ENCODE assay signal across 11 mouse cellular contexts in the genomic region with DNA sequence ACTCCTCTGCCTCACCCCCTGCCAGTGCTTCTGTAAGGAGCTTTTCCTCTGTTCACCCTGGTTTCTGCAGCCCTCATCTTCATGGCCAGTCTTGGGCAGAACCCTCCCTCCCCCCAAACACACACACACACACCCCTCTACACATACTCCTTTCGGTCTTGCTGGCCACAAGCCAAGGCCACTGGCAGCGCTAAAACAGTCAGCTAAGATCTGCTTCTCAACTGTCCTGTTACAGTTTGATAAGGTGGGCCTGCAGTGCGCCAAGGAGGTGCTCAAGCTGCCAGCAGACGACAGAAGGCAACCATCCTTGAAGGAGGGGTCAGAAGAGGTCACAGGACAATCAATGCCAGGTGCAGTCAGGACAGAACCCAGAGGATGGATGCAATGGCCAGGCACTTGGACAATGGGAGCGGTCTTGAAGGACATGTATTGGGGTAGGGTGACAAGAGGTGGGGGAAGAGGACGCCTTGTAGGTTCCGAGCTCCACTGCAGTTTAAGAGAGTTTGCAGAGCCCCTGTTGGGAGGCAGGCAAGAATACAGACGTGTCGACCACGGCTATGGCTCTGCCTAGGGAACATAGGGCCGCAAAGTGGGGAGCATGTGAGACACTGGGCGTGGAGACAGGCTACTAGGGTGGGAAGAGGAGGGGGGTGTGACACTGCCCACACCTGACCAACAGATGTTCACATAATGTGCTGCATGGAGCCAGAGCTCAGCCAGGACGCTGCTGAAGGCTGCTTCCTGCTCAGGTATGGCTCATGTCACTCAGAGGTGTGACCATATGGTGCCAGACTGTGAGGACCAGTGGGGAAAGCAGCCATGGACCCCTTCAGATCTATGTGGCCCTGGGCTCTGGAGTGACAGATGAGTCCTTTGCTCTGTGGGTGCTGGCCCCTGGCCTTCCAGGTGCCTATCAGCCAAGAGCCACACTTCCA. TPM values are rescaled to one million over a fixed set of nuclear protein-coding genes. Genes with fewer than 3 reads are reported as not detected.
DNase-seq lines count a peak whose midpoint lies in the region; ATAC-seq and TF ChIP-seq lines count a peak whose summit lies in the region.
"Had no signal": no experiment of that assay in that cellular context is flagged by ENCODE, and none has a peak within 500 bp of the region (broad histone marks: within the 10 kb centered on the region; RNA-seq: fewer than 3 reads in every experiment).

No protein-coding gene starts in this region.

- TF ChIP-seq CTCF in lung, adult 2 months (IDR thresholded peaks at IDR 0.05; ENCODE audit: insufficient read depth, low read length): no peak

- 0 out of 2 replicates have a peak, but pooled peaks have one; percentile 25 for TF ChIP-seq POLR2A in lung, adult 2 months (IDR thresholded peaks at IDR 0.05; ENCODE audit: borderline replicate concordance, extremely low read depth, low read depth, low read length)

- peak; percentile 40 for DNase-seq in embryo, embryonic 10 days (ENCODE audit: low spot score)
- no peak for DNase-seq in embryo, embryonic 9.5 days (ENCODE audit: extremely low spot score)
- no peak for DNase-seq in lung, adult 2 months
- no peak for DNase-seq in lung, postnatal 25 days (ENCODE audit: low spot score)
- DNase-seq in cerebellum, adult 8-10 months: peak; percentile 34
- DNase-seq in gastrocnemius, adult 18-20 months (ENCODE audit: low spot score): no peak
- no peak for DNase-seq in thymus, postnatal 14 days
- DNase-seq: thymus, adult 18-20 months had no signal

- H3K4me3 ChIP-seq in lung, adult 2 months (replicated peaks; ENCODE audit: extremely low read depth, low read depth, low read length): no peak overlapping the region

- 63% methylated on average over 13 of the region's 13 CpGs for WGBS in lung, adult 2 months

- H3K4me1 ChIP-seq in lung, adult 2 months (ENCODE audit: control insufficient read depth, insufficient read depth, low read length): no peaks in the 10 kb centered on the region; the same call in 1 of the 2 replicates

- ATAC-seq in megakaryocyte-erythroid progenitor cell, adult 5-6 weeks (replicated peaks; ENCODE audit: low FRiP score, low TSS enrichment, poor library complexity, severe bottlenecking): peak; percentile 79

RNA-seq across cellular contexts. Expression of gene Npcd, which starts 11.5 kb away (rescaled TPM):
- 0.50 and 1.4 TPM in 2 replicates for polyA plus RNA-seq in lung, adult 2 months (2012; rRNA removed)
- total RNA-seq in megakaryocyte-erythroid progenitor cell, adult 5-6 weeks (2014; fragmentation: Nextera tagmentation): not detected in 2 replicates
- not detected in 2 replicates for total RNA-seq in megakaryocyte-erythroid progenitor cell, adult 5-6 weeks (2017)
- total RNA-seq in gastrocnemius, adult 18-20 months (2021): under 1 TPM in 1 of 2 experiments, not detected in 1; 0.55 TPM
- total RNA-seq: hematopoietic stem cell, adult 5-6 weeks had no signal
- polyA plus RNA-seq: C2C12 had no signal

RNA-seq across cellular contexts. Expression of gene Cbx6, which starts 12.0 kb away (rescaled TPM):
- 87.3 and 94.1 TPM in 2 replicates for polyA plus RNA-seq in lung, adult 2 months (2012; rRNA removed)
- total RNA-seq in megakaryocyte-erythroid progenitor cell, adult 5-6 weeks (2014; fragmentation: Nextera tagmentation): 25.1 and 25.6 TPM in 2 replicates
- total RNA-seq in megakaryocyte-erythroid progenitor cell, adult 5-6 weeks (2017): 14.4 and 36.7 TPM in 2 replicates
- 1 to 10 TPM; 7.0 to 7.8 TPM for total RNA-seq in gastrocnemius, adult 18-20 months (2021)

RNA-seq across cellular contexts. Expression of gene Nptxr, which starts 18.0 kb away (rescaled TPM):
- polyA plus RNA-seq in lung, adult 2 months (2012; rRNA removed): 3.1 and 3.7 TPM in 2 replicates
- 1.2 TPM in 1 of 2 replicates, not detected in the other for total RNA-seq in megakaryocyte-erythroid progenitor cell, adult 5-6 weeks (2014; fragmentation: Nextera tagmentation)
- not detected in 2 replicates for total RNA-seq in megakaryocyte-erythroid progenitor cell, adult 5-6 weeks (2017)
- total RNA-seq in gastrocnemius, adult 18-20 months (2021): under 1 TPM; 0.50 to 0.76 TPM

RNA-seq across cellular contexts. Expression of gene Dnal4, which starts 44.9 kb away (rescaled TPM):
- polyA plus RNA-seq in lung, adult 2 months (2012; rRNA removed): 51.1 and 51.2 TPM in 2 replicates
- total RNA-seq in megakaryocyte-erythroid progenitor cell, adult 5-6 weeks (2014; fragmentation: Nextera tagmentation): 13.2 and 13.5 TPM in 2 replicates
- total RNA-seq in megakaryocyte-erythroid progenitor cell, adult 5-6 weeks (2017): 7.6 and 10.0 TPM in 2 replicates
- 1 to 10 TPM; 5.7 to 6.5 TPM for total RNA-seq in gastrocnemius, adult 18-20 months (2021)

Comparison
In these comparisons a context has a peak if more than half of its experiments do, and no peak if none do; other contexts are left out.
1. DNase-seq: peak in embryo, embryonic 10 days (single experiment) and cerebellum, adult 8-10 months (single experiment); none in embryo, embryonic 9.5 days (single experiment), lung, adult 2 months (single experiment), lung, postnatal 25 days (single experiment), gastrocnemius, adult 18-20 months (single experiment) and thymus, postnatal 14 days (single experiment).